Mouse (Mus musculus) spleen, postnatal 4 days (tissue): ENCODE data around the gene Axin2.

ENCODE experiments used
- DNase-seq, 2 experiments: peaks; one replicate each; pipeline ENCODE4 v3.0.0; 2022; ENCODE audit warnings: low spot score in 2 of 2

Axin2 gene

DNA sequence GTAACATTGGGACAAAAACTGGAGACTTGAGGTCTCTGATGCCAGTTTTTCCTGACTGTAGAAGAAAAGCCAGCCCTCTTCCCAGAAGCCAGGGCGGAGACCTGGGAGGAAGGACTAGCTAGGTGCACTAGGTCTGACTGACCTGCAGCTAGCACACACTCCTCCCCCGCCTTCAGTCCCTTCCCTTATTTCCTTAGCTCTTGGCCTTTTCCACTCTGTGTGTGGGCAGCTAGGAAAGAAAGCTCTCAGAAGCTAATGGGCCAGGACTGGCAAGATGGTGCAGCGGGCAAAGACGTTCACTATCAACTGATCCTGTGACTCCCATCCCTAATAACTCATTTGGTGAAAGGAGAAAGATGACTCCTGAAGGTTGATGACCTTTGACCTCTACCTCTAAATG lies 17.8 kb upstream of the Axin2 start:
- DNase-seq = no peak

- no peak for DNase-seq
Observed at GRCm38 (mm10) chr11:108906590-108907254, 13.4 kb upstream of the Axin2 start.

- DNase-seq = no peak
Observed at GRCm38 (mm10) chr11:108909396-108910195, 10.6 kb upstream of the Axin2 start.

DNA sequence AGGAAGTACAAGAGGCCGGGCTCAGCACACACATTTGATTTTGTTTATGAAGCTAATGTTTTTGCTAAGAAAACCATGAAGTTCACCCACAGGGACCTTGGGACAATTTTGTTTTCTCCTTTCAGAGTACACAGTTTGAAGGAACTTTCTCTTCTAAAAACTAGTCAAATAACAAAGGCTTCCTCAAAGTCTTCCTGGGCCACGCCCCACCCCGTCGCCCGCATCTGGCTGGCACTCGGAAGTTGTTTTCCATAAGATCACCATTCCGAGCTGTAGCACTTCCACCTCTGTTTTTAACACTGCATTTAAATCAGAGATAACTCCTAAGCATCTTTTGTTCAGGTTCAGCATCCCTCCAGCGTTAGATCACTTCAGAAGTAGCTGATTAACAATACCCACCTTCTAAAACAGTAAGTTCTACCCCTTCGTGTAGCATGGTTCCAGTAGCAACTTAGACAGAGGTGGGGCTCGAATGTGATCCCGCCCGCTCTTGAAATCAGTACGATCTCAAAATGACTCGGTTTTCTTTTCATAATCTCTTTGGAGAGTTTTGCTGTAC lies 9.7 kb upstream of the Axin2 start:
- DNase-seq = no peak

DNA sequence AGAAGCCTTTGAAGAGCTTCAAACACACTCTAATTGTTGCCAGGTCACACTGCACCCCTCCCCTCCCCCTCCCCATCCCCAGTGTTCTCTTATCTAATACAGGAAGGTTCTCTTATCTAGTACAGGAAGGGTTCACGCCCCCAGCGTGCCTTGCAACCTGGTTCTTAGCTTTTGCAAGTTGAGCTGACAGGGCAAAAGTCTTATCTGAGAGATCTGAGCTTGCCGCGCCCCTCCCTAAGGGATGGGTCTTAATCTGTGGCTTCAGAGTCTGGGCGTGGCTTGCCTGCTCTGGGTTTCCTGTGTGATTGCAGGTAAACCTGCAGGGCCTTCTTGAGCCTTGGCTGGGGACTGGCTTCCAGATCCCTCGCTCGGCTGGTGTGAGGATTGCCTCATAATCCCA lies 9.2 kb upstream of the Axin2 start:
- peak in 1 of 2 experiments; percentile 33 for DNase-seq

GRCm38 (mm10) chr11:108912174-108912573 lies 8.0 kb upstream of the Axin2 start:
- DNase-seq = no peak

- DNase-seq = no peak
Observed at GRCm38 (mm10) chr11:108917422-108918324, 2.5 kb upstream of the Axin2 start.

- DNase-seq = peak; percentile 42 to 70
Observed at GRCm38 (mm10) chr11:108920636-108921505, 722 bp downstream of the Axin2 start.

DNA sequence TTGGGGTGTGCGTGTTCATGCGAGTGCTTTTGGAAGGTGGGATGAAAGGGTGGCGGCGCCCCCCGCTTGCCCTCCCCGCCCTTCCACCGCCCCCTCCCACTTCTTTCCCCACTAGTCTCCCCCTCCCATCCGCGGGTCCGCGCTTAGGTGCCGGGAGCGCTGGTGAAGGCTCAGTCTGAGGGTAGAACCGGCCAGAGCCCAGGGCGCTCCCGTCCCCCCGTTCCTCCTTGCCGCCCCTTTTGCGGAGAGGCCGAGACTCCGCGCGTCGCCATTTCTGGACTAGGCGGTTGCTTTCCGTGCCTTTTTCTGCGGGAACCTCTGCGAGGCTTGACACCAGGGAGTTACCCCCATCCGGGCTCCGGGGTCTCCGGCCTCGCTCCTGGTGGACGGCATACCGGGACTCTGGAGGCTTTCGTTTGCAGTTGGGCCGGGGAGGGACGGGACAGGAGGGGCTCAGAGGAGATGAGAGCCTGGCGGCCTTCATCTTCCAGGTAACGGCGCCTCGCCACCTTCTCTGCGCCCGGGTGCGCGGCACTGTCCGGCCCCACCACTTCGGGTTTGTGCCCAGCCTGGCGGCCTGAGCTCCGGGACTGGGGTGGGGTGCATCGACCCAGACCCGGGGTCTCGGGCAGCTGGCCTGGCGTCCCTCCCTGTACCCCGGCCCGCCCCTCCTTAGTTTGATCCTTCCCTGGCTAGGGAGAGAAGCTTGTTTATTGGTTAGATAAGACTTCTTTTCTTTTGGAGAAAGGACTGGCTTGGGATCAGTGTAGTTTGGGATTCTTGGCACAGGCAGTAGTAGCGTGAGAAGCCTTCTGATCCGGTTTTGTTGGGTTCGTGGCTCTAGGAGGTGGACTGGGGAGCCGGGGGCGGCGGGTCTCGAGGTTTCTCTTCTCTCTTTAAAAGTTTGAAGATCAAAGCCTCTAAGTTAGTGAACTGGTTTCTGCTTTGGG lies 1.6 kb downstream of the Axin2 start:
- peak in 1 of 2 experiments; percentile 63 for DNase-seq

GRCm38 (mm10) chr11:108922511-108923187 lies 2.5 kb downstream of the Axin2 start:
- no peak for DNase-seq

- no peak for DNase-seq
Observed at GRCm38 (mm10) chr11:108923188-108923575, 3.0 kb downstream of the Axin2 start.

DNA sequence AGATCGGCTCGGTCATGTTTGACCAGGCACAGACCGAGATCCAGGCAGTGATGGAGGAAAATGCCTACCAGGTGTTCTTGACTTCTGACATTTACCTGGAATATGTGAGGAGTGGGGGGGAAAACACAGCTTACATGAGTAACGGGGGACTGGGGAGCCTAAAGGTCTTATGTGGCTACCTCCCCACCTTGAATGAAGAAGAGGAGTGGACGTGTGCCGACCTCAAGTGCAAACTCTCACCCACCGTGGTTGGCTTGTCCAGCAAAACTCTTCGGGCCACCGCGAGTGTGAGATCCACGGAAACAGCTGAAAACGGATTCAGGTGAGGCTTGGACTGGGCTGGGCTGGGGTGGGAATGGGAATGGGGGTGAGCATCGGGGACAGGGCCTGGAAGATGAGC lies 3.6 kb downstream of the Axin2 start:
- no peak for DNase-seq

DNA sequence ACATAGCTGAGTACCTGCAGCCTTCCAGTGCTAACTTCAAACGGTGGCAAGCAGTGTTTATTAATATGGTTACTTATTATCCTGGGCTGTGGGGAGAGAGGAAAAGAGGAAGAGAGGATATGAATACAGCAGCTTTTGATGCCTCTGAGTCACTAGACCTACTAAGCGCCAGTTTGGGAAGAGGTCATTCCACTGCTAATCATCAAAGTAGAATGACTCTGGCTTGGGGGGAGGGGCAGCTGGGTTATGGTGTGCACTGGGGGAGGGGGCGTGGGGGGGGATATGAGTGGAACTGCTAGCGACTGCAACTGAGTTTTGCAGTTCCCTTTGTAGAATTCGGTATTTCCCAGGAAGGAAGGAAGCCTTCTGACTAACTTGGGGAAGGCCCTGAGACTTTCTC lies 4.2 kb downstream of the Axin2 start:
- DNase-seq = no peak

DNA sequence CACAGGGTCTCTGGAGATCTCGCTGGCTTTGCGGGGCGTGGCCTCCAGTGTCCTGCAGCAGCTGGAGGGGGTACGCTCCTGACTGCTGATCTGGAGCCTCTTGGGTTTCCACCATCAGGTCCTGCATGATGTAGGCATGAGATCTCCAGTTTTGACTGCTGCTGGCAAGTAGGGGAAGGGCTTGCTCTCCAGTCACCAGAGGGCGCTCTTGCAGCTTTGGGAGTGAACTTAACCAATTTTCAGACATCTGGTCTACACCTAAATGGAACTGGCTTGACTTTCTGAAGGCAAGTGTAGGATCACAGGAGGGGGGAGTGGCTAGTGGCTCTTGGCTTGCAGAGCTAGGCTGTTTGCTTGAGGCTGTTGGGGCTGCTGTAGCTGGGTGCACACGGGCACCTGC lies 5.1 kb downstream of the Axin2 start:
- DNase-seq = peak; percentile 59 to 84

- DNase-seq = no peak
Observed at GRCm38 (mm10) chr11:108925826-108926225, 5.7 kb downstream of the Axin2 start.

DNA sequence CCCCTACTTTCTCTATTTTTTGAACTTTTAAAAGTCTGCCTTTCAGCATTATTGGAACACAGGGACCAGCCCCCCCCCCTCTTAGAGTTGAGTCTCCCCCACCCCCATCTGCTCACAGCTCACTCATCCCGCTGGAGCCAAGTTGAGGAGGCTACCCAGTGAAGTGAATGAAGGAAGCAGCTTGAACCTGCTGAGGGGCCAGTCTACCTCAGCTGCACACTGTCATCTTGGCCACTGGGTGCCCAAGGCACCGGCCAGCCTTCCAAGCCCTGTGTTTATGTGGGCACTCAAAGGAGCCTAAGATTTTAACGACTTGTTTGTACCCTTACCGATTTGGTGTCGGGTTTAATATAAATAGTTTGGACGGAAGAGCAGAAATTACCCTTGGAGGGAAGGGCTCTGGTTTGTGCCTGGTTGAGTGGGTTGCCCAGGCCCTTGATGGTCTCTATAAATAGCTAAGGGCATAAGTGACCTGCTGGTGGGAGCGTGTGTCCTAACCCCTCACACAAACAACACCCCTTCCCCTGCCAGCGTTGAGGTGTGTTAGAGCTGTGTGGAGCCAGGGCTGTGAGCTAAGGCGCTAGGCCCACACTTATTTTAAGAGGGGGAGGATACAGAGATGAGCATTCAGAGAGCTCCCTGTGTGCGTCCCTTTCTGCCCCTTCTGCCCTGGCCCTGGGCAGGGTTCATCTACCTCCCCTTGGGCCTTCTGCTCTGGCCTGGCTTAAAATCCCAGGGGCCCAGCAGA lies 6.4 kb downstream of the Axin2 start:
- no peak for DNase-seq

DNA sequence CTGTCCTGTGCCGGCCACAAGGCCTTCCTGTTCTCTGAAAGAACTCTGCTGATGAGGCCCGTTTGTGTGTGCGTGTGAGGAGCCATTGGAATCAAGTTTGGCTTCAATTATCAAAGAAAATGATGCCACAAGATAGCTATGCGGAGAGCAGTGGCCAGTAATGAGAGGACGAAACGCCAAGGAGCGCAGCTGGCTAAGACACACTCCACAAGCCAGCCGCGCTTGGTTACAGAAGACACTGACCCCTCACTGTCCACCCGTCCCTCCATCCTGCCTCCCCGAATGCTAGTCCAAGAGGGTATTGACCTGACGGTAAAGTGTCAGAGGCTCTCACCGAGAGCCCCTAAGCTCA lies 6.9 kb downstream of the Axin2 start:
- no peak for DNase-seq

- no peak for DNase-seq
Observed at GRCm38 (mm10) chr11:108928096-108928495, 7.9 kb downstream of the Axin2 start.

DNA sequence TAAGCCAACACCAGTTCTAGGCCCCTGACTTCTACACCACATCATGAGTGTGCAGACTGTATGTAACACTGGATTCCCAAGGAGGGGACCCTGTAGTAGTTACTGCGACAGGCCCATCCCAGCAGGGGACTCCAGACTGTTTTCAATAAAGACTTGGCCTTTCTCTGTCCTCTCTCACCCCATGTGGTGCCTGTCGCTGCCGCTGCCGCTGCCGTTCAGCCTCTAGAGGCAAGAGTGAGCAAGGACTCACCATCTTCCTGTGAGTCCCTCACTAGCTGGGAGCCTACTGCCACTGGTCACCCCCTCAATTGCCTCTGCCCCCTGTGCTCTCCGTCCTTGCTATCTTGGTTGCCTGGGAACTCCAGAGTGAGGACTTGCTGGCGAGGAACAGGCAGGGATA lies 8.6 kb downstream of the Axin2 start:
- DNase-seq = no peak
